Mouse (Mus musculus) erythroblast, embryonic 14.5 days (primary cell): Measurements from ENCODE around the gene Dnm3.

Experiments used
- GATA1 ChIP-seq: IDR thresholded peaks from 2 replicates; pipeline ENCODE4 v1.6.1; 2012; ENCODE audit warnings: low read length, inconsistent platforms, mixed read lengths
- TAL1 ChIP-seq: IDR thresholded peaks from 3 replicates; pipeline ENCODE4 v1.6.1; 2012; ENCODE audit warnings: low read length, inconsistent platforms, mixed read lengths

DNA sequence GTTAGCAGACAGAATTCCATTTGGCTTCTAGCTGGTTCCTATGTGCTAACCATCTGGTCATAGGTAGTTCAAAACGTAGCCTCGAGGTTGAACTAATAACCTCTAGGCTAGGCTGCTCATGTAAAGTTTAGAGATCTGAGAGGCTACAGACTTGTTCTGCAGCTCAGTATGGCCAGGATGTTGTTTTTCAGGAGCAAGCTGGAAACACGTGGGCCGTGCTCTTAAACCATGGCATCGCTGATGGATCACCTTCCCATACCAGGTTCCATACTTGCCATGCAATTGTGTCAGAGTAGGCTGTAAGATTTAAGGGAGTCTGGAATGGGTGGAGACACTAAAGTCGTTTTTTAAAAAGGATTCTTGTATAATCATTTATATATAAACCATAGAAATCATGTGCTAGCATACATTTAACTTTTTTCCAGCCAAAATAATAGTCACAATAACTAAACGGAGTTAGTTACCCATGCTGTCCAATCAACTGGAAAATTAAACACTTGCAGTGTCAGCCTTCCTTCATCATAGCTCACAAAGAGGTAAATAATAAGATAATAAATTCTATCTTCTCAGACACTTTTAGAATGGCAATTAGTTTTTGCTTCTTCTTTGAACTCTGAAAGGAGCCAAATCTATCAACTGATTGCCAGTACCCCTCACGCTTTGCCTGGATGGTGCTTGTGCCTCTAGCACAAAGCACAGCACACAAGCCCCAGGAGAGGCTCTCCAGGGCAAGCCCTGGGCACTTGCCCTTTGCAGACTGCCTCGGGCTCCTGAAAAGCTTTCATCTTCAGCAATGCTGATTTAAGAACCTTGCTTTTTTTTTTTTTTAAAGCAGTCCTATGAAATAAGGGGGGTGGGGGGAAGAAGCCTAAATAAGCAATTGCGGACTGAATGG lies 486.9 kb downstream of the Dnm3 start:
- TF ChIP-seq TAL1 (no peak), GATA1 (no peak)
